Mouse (Mus musculus) thymus, postnatal 10 days (tissue): ENCODE results near the gene Med27.

Experiments
- DNase-seq, 2 experiments: peaks; one replicate each; pipeline ENCODE4 v3.0.0; 2021; ENCODE audit warnings: low spot score in 2 of 2

The Med27 gene

DNA sequence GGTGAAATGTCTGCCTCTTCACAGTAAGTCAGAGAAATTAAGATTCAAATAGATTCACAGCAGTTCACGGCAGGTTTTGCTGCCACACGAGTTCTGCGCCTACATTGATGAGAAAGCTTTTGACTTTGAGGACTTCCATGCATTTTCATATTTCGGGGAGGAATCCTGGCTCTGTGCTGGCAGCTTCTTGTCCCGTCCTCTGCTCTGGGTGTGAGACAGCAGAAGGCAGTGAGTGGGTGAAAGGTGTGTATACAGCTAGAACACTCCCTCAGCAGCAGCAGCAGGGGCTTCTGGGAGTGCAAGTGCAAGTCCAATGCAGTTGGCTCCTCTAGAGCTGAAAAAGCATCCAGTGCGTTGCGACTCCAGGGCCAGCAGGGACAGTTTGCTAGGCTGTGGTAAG is 53.6 kb downstream of the Med27 start:
- no peak for DNase-seq

- DNase-seq, result no peak
Observed at GRCm38 (mm10) chr2:29400812-29401211, 54.2 kb downstream of the Med27 start.

DNA sequence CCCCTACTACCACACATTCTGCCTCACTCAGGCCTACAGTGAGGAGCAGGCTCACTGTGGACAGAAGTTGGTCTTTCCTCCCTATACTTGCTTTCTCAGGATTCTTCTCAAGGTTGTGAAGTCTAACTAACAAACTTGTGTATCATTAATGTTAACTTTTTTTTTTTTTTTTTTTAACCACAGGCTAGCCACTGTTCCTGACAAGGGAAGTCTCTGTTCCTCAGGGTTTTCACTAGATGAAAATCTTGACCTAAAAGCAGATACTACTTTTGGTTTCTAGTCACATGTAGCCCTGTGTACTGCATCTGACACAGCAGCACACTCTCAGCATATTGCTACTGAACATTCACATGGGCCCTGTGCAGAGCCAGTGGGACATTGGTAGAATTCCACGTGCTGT is 55.2 kb downstream of the Med27 start:
- DNase-seq, result no peak

DNA sequence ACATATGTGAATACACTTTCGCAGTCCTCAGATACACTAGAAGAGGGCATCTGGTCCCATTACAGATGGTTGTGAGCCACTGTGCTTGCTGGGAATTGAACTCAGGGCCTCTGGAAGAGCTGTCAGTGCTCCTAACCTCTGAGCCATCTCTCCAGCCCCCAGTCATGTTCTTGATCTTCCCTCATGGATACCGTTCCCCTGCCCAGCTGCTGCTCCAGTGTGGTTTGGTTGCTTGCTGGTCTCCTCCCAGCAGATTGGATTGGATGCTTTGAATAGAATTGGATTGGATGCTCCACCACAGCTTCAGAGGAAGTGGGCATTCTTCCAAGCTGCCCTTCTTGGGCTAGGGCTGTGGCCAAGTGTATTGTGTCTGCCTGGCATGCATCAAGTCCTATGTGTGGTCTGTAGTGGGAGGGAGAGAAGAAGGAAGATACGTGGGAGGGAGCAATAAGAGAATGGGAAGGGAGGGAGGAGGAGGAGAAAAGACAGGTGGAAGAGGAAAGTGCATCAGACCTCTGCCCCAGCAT is 56.0 kb downstream of the Med27 start:
- no peak for DNase-seq

DNA sequence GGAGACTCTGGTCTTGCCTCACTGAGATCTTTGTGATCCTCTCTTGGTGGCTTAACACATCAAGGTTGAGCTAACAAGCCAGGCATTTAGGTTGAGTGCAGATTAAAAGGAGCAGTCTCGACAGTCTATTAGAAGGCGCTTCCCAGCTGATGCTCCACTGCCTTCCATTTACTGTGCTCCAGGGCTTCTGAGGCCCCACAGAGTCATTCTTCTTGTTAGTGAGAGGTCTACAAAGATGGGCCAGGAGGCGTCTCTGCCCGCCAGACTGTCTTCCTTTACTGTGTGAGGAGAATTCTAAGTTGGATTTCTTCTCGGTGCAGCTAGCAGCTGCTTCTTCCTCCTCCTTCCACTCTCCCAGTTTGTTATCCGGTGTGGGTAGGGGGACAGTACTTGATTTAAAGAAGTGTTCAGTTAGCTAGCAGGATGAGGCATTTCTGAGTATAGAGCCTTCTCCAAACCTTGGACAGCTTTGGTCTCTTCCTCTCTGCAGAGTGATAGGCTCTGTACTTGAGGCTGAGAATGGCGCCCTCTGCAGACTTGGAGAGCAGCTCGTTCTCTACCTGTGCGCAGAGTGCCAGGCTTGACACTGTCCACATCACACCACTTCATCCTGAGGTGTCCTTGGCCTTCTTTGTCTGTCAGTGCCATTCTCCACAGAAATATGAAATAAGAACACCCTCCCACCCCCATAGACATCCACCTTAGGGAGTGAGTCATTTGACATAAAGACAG is 57.3 kb downstream of the Med27 start:
- peak in 1 of 2 experiments; percentile 17 for DNase-seq

- no peak for DNase-seq
Observed at GRCm38 (mm10) chr2:29404931-29405330, 58.3 kb downstream of the Med27 start.

DNA sequence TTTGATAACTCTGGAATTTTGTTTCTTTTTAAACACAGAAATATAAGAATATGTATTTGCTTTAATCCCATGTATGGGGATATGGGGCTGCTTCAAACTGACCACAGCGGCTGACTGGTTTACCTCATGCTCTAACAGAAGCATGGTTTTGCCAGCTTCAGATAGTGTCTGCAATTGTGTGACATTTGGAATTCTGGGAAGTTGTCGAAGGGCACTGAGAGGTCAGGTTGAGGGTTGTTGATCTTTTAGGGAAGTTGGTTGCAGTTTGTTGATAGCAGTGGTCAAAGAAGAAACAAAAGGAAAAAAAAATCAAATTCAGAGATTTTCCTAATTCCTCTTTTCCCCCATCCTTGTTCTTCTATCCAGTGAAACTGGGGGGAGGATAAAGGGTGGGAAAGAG is 59.2 kb downstream of the Med27 start:
- DNase-seq, result no peak

DNA sequence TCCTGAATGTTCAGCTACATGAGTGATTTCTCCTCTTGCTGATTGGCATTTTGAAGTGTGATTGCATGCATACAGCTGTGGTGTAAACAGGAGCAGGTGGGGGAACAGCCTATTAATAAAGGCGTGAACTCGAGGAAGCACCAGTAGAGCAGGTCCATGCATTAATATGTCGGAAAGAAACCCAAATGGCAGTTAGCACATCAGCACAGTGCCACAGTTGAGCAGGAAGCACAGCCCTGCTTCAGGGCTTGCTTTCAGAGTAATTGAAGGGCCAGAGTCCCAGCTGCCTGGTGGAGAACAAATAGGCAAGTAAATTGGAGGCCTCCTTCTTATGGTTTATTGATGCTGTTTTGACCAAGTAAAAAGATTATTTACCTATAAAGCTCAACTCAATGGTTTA is 60.7 kb downstream of the Med27 start:
- no peak for DNase-seq

- no peak for DNase-seq
Observed at GRCm38 (mm10) chr2:29407764-29408163, 61.1 kb downstream of the Med27 start.

GRCm38 (mm10) chr2:29410884-29411283 is 64.3 kb downstream of the Med27 start:
- no peak for DNase-seq

- no peak for DNase-seq
Observed at GRCm38 (mm10) chr2:29412458-29412857, 65.8 kb downstream of the Med27 start.

DNA sequence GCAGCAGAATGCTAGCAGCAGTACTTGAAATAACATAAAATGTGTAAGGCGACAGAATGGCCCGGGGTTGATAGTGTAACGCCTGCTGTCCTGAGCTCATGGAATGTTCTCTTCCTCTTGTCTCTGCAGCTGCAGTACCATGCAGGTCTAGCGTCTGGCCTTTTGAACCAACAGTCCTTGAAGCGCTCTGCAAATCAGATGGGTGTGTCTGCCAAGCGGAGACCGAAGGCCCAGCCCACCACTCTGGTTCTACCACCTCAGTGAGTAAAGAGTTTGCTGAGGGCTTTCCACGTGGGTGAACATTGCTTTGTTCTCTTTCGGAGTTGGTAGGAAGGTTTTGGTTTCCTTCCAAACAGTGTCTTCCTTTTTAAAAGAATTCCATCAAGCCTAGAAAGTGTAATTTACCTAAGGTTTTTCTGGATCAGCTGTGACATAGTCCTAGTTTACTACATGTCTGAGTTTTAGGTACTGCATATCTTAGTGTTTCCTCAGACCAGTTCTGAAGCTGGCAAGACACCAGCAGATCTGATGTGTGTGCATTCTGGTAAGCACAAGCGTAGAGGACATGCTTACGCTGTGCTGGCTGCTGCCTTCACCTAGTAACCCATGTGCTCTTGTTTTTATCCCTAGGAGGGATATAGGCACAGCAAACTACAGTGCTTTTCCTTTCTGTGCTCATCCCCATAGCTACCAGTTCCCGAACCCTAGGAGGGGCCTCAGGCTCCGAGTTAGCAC is 66.8 kb downstream of the Med27 start:
- DNase-seq, result no peak

GRCm38 (mm10) chr2:29414852-29415473 is 68.3 kb downstream of the Med27 start:
- no peak for DNase-seq

- DNase-seq, result no peak
Observed at GRCm38 (mm10) chr2:29418498-29418897, 71.9 kb downstream of the Med27 start.

DNA sequence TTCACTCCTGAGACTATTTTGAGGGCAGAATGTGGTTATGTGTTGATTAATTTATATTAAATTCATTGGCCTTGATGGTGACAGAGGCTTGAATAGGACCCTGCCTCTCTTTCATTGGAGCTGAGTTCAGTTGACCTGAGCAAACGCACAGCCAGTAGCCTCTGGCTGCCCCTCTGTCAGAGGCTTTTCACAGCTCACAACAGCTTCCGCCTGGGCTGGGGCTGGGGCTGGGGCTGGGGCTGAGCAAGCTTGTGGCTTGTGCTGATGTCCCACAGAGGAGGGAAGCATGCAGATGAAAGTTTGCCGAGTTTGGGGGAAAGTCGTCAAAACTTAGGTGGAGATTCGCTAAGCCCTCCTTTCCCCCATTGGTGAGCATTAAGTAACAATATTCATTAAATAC is 72.8 kb downstream of the Med27 start:
- DNase-seq, result no peak

GRCm38 (mm10) chr2:29419946-29420345 is 73.3 kb downstream of the Med27 start:
- DNase-seq, result no peak

DNA sequence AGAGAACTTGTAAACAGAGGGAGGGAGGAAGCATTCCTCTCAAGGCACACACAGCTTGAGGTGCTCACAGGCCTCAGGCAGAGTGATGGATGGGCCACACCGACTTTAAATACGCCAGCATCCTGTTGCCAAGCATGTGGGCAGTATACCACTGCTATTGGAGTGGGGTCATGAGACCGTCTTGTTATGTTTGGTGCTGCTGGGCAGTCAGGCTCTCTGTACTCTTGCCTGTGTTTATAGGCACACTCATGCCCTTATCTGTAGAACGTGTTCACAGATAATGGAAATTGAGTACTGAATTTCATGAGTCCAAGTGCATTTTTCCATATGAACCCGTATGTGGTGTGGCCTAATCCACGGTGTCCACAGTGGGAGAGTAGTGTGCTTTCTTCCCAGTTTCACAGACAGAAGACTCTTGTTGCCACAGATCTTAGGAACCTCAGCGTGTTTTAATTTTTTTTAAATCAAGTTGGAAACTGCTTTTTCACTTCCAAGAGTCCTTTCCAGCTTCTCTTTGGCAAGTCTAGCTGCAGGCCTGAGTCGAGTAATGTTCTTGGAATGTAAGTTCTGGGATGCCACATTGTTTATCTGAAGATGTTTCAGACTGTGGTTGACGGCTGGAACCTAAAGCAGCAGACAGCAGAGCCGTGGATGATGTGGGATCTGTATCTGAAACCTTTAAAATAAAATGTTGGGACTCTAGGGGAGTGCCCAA is 75.7 kb downstream of the Med27 start:
- no peak for DNase-seq

DNA sequence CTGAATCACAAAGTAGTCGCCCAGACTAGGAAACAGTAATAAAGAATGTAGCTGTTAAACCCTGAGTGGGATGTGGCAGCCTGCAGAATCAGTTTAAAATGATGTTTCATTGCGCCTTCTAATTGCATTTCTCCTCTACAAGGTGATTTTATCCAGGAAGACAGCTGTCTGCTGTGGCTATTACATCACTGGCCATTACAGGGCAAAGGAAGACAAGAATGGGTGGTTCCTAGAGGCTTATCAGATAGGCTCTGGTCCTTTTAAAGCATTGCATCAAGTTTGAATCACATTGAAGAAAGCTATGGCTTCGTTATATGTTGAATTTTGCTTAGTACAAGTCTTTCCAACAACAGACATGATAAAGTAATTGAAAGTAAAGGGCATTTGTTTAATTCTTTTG is 76.4 kb downstream of the Med27 start:
- DNase-seq, result no peak

DNA sequence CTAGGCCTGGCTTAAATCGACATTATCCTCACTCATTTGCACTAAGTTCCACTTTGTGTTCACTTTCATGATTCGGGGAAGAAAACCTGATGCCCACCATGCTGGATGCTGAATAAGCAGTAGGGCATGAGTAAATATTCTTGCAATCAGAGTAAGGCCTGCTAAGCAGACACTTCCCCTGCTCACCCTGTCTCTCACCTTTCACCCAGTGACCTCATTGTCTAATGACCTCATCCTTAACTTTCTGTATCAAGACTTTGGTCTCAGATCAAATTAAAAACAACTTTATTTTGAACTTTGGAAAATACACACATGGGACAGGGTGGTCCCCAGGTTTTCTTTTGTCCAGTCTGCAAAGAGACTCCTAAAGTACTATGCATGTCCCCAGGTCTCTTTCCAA is 78.8 kb downstream of the Med27 start:
- DNase-seq, result no peak

DNA sequence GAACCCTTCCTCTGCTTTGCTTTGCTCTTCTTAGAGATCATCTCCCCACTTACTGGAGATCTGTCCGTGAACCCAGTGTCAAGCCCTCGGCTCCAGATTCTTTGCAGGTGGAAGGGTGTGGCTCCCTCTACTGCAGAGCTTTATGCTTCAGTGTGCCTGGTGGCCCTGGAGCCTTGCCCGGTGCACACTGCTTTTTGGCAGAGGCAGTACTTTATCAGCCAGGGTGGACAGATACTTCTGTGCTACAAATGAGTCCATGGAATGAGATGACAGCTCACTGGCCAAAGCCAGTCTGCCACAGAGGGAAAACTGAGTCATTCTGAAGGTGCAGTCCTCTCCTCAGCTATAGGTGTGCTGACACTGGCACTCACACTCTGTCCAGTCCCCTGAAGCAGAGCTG is 80.1 kb downstream of the Med27 start:
- no peak for DNase-seq

- no peak for DNase-seq
Observed at GRCm38 (mm10) chr2:29432565-29432964, 85.9 kb downstream of the Med27 start.

DNA sequence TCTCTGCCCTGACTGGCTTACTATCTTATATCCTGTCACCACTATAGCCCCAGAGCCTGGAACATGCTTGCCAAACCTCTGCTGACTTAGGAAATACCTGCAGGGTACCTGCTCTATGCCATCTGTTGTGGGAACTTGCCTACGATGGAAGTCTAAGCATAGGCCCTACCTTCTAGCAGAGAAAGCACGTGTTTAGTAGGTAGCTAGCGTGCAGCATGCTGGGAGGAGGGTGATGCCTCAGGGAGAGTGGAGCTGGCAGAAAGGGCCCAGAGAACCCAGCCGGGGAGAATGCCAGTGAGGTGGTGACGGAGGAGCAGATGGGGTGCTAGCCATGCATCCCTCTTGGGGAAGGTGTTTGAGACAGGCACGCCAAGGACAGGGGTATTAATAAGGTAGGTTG is 89.8 kb downstream of the Med27 start:
- DNase-seq, result no peak
